Mouse (Mus musculus) activated CD4-positive, CD25-positive, alpha-beta regulatory T cell (primary cell): ENCODE measurements around the gene Mrpl46. TPM values are rescaled to one million over a fixed set of nuclear protein-coding genes. Genes with fewer than 3 reads are reported as not detected.

Experiments used
- polyA plus RNA-seq, 2 experiments: library from polyadenylated mRNA; unstranded; fragments of 100-300 nt; shearing (Covaris generic); gene quantifications; one replicate each; pipeline ENCODE4 v1.2.1; 2017

Mrpl46 gene
- polyA plus RNA-seq, result 10 to 100 TPM; 50.9 to 60.1 TPM

GRCm38 (mm10) chr7:78782639-78783581 lies at the start of gene Mrpl46, which contains the start of gene Mrps11:
Gene Mrpl46, minus strand, starts transcription at chr7:78783531.
Gene Mrps11, plus strand, starts transcription at chr7:78783119.

GRCm38 (mm10) chr7:78737614-78738210 lies 45.6 kb downstream of the Mrpl46 start, which contains the start of gene Ntrk3:
Gene Ntrk3, minus strand, starts transcription at chr7:78738012.

Other genes starting within 250 kb of the Mrpl46 start
- 10 to 100 TPM in 1 of 2 experiments, 1 to 10 TPM in 1; 4.7 to 17.6 TPM for gene Ntrk3, start 45.5 kb downstream of the Mrpl46 start, polyA plus RNA-seq
- 10 to 100 TPM; 55.6 to 65.8 TPM for gene Mrps11, start 412 bp downstream of the Mrpl46 start, polyA plus RNA-seq
- gene Det1, start 63.7 kb upstream of the Mrpl46 start, polyA plus RNA-seq, result 10 to 100 TPM; 19.5 to 24.9 TPM
- 10 to 100 TPM; 31.6 to 40.1 TPM for gene Aen, start 112.3 kb upstream of the Mrpl46 start, polyA plus RNA-seq
- gene Isg20, start 129.9 kb upstream of the Mrpl46 start, polyA plus RNA-seq, result 100 to 1,000 TPM; 127 to 158 TPM